Mouse (Mus musculus): ENCODE measurements around the gene Tmbim7. TPM values are rescaled to one million over a fixed set of nuclear protein-coding genes. Genes with fewer than 3 reads are reported as not detected.
"Not testable (repeated sequence)": the region's sequence is repeated elsewhere in the genome, so short reads cannot be mapped to it uniquely, and the experiment has no call there.

Gene Tmbim7
- polyA plus RNA-seq, 1 experiment from 2014 or later: not detected

DNA sequence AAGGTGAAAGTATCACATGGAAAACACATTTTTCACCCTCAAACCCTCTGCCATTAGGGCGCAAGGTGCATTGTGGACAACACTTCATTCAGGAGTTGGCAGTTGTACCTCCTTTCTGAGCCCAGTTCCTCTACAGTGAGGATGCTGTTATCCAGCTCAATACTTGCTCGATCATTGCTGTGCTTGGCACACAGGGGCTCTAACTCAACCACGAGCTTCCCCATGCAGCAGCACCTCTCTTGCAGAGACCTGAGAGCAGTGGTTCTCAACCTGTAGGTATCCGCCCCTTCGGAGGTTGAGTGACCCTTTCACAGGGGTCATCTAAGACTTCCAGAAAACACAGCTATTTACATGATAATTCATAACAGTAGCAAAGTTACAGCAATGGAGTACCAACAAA, 640 bp downstream of the Tmbim7 start:
- ATAC-seq: no peak
- no peaks in the 10 kb centered on the region for H3K27me3 ChIP-seq (replicated peaks; ENCODE audit: insufficient read depth, low read length)

DNA sequence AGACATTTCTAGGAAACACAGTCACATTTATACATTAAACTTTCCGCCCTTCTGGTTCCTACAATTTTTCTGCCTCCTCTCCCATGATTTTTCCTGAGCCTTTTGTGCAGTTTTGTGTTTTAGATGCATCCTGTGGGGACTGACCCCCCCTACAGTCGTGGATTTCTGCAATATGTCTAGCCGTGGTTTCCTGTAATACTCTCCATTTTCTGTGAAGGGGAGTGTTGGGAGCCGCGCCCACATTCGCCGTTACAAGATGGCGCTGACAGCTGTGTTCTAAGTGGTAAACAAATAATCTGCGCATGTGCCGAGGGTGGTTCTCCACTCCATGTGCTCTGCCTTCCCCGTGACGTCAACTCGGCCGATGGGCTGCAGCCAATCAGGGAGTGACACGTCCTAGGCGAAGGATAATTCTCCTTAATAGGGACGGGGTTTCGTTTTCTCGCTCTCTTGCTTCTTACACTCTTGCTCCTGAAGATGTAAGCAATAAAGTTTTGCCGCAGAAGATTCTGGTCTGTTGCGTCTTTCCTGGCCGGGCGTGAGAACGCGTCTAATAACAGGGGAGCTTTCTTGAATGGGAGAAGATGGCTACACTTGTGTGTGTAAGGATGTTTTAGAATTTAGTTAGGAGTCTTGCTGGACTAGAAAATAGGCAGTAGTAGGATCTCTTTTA, 2.1 kb downstream of the Tmbim7 start:
- not testable (repeated sequence) for DNase-seq (ENCODE audit: low spot score); ATAC-seq; H3K4me3 ChIP-seq (ENCODE audit: low read depth, low read length); H3K4me1 ChIP-seq (ENCODE audit: insufficient read depth, low read depth, low read length); H3K27me3 ChIP-seq (replicated peaks; ENCODE audit: insufficient read depth, low read length); H3K4me2 ChIP-seq (replicated peaks; ENCODE audit: low read depth, low read length); H3K27ac ChIP-seq (ENCODE audit: low read length); H3K9ac ChIP-seq (replicated peaks; ENCODE audit: low read depth); H3K36me3 ChIP-seq (ENCODE audit: insufficient read depth, low read length); H3K9me3 ChIP-seq (ENCODE audit: low read length)
- 89% methylated on average over 14 of the region's 25 CpGs for WGBS

More for the DNA sequence above, 640 bp downstream of the Tmbim7 start:
- TF ChIP-seq EP300 (IDR thresholded peaks at IDR 0.05) (no peak), CTCF (IDR thresholded peaks at IDR 0.05) (no peak)
- WGBS: 84% methylated on average over 5 of the region's 5 CpGs
- Histone ChIP-seq H3K9ac (replicated peaks; ENCODE audit: low read depth) (no peak overlapping the region), H3K4me3 (ENCODE audit: low read depth, low read length) (no peak overlapping the region), H3K4me2 (replicated peaks; ENCODE audit: low read depth, low read length) (no peak overlapping the region), H3K4me1 (ENCODE audit: insufficient read depth, low read depth, low read length) (no peaks in the 10 kb centered on the region), H3K36me3 (ENCODE audit: insufficient read depth, low read length) (no peaks in the 10 kb centered on the region), H3K27ac (ENCODE audit: low read length) (no peak overlapping the region), H3K9me3 (ENCODE audit: low read length) (no peaks in the 10 kb centered on the region)
- no peak for DNase-seq (ENCODE audit: low spot score)

DNA sequence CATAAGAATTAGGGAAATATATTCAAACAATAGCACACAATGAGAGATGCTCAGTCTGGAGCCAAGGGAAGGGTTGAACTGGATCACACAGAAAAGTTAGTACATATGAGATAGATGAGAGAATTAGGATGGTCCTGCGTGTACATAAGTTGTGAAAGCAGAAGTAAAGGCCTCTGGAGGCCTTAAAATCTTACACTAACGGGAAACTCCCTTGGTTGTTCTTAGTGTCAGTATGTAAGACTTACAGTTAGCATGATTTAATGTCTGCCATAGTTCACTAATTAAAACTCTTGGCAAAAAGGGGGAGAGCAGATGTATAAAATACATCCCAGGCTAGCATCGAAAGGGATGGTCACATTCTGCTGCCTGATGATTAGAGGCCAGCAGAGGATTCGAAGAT, 2.8 kb downstream of the Tmbim7 start:
- no peak for DNase-seq (ENCODE audit: low spot score)
- Histone ChIP-seq H3K4me3 (ENCODE audit: low read depth, low read length) (no peak overlapping the region), H3K27me3 (replicated peaks; ENCODE audit: insufficient read depth, low read length) (no peaks in the 10 kb centered on the region), H3K4me2 (replicated peaks; ENCODE audit: low read depth, low read length) (no peak overlapping the region), H3K9me3 (ENCODE audit: low read length) (no peaks in the 10 kb centered on the region), H3K4me1 (ENCODE audit: insufficient read depth, low read depth, low read length) (no peaks in the 10 kb centered on the region), H3K36me3 (ENCODE audit: insufficient read depth, low read length) (no peaks in the 10 kb centered on the region), H3K9ac (replicated peaks; ENCODE audit: low read depth) (no peak overlapping the region), H3K27ac (ENCODE audit: low read length) (no peak overlapping the region)
- WGBS: 87% methylated on average over 4 of the region's 4 CpGs
- no peak for ATAC-seq
- TF ChIP-seq CTCF (IDR thresholded peaks at IDR 0.05): no peak
- TF ChIP-seq EP300 (IDR thresholded peaks at IDR 0.05): no peak

DNA sequence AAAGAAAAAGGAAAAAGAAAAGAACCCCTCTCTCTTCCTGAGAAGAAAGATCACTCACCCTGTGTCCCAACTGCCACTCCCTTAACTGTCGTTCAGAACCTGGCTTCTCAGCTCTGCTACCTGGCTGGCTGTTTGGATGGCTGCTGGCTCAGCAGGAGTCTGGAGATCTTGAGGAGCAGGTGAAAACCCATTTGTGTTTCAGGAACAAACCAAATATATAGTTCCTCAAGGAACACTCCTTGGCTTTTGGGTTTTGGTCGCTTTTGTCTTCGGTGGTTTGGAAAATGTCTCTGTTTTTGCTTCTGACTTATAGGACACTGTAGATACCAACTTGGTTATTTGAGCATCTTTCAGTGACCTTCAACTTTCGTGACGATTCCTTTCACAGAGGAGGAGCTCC, 6.1 kb downstream of the Tmbim7 start, which contains the start of gene Gatad1:
Gatad1 (minus strand) TSS at position 101 of the 400 bp plus-strand sequence.
- Histone ChIP-seq H3K9ac (replicated peaks; ENCODE audit: low read depth) (no peak within 1 kb of the TSS), H3K27me3 (replicated peaks; ENCODE audit: insufficient read depth, low read length) (no peaks in the 10 kb centered on the region), H3K4me3 (ENCODE audit: low read depth, low read length) (no peak within 1 kb of the TSS), H3K36me3 (ENCODE audit: insufficient read depth, low read length) (no peaks in the 10 kb centered on the region), H3K4me1 (ENCODE audit: insufficient read depth, low read depth, low read length) (no peaks in the 10 kb centered on the region), H3K9me3 (ENCODE audit: low read length) (no peaks in the 10 kb centered on the region), H3K27ac (ENCODE audit: low read length) (no peak within 1 kb of the TSS), H3K4me2 (replicated peaks; ENCODE audit: low read depth, low read length) (no peak within 1 kb of the TSS)
- WGBS: 70% methylated on average over 5 of the region's 5 CpGs
- DNase-seq (ENCODE audit: low spot score) (no peak), ATAC-seq (no peak)
- no peak for TF ChIP-seq CTCF (IDR thresholded peaks at IDR 0.05)
- TF ChIP-seq EP300 (IDR thresholded peaks at IDR 0.05): no peak

DNA sequence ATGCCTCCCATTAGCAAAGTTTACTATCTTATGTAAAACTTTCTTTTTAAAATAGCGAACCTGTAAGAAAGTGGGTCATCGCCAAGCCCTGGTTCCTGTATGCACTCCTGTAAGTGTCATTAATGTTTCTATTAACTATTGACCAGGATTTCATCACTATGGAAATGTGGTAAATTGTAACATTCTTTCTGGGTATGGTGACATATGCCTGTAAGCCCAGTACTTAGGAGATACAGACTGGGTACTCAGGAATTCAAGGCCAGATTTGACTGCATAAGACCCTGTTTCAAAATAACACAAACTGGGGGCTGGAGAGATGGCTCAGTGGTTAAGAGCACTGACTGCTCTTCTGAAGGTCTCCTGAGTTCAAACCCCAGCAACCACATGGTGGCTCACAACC, 14.2 kb downstream of the Tmbim7 start:
- no peaks in the 10 kb centered on the region for H3K36me3 ChIP-seq (ENCODE audit: insufficient read depth, low read length)
- H3K4me1 ChIP-seq (ENCODE audit: insufficient read depth, low read depth, low read length): no peaks in the 10 kb centered on the region
- DNase-seq (ENCODE audit: low spot score) (no peak), ATAC-seq (no peak)
- no peak overlapping the region for H3K4me3 ChIP-seq (ENCODE audit: low read depth, low read length)
- TF ChIP-seq CTCF (IDR thresholded peaks at IDR 0.05): no peak
- TF ChIP-seq EP300 (IDR thresholded peaks at IDR 0.05): no peak
- no peak overlapping the region for H3K27ac ChIP-seq (ENCODE audit: low read length)
- no peaks in the 10 kb centered on the region for H3K9me3 ChIP-seq (ENCODE audit: low read length)
- no peak overlapping the region for H3K9ac ChIP-seq (replicated peaks; ENCODE audit: low read depth)
- H3K27me3 ChIP-seq (replicated peaks; ENCODE audit: insufficient read depth, low read length): no peaks in the 10 kb centered on the region
- WGBS: 91% methylated on average over 2 of the region's 2 CpGs
- no peak overlapping the region for H3K4me2 ChIP-seq (replicated peaks; ENCODE audit: low read depth, low read length)

DNA sequence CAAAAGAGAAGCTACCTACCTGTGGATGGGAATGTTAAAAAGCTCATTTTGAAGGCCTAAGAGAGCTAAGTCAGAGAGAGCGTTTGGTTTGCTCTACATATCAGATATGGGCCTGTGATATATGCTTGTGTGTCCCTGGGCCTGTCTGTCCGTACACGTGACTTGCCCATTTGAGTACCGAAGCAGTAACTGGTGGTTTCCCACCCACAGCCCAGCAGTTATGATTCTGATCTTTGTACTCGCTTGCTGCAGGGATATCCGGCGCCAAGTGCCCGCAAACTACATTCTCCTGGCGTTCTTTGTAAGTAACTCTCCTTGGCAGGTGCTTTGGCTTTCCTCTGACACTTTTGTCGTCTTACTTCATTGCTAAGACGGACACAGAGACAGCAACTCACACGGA, 15.6 kb downstream of the Tmbim7 start:
- Histone ChIP-seq H3K9me3 (ENCODE audit: low read length) (no peaks in the 10 kb centered on the region), H3K27me3 (replicated peaks; ENCODE audit: insufficient read depth, low read length) (no peaks in the 10 kb centered on the region), H3K4me1 (ENCODE audit: insufficient read depth, low read depth, low read length) (no peaks in the 10 kb centered on the region), H3K36me3 (ENCODE audit: insufficient read depth, low read length) (no peaks in the 10 kb centered on the region), H3K4me2 (replicated peaks; ENCODE audit: low read depth, low read length) (no peak overlapping the region), H3K4me3 (ENCODE audit: low read depth, low read length) (no peak overlapping the region), H3K9ac (replicated peaks; ENCODE audit: low read depth) (no peak overlapping the region), H3K27ac (ENCODE audit: low read length) (no peak overlapping the region)
- no peak for DNase-seq (ENCODE audit: low spot score)
- no peak for ATAC-seq
- 82% methylated on average over 12 of the region's 12 CpGs for WGBS
- no peak for TF ChIP-seq EP300 (IDR thresholded peaks at IDR 0.05)
- no peak for TF ChIP-seq CTCF (IDR thresholded peaks at IDR 0.05)
